Mouse (Mus musculus) right cerebral cortex, postnatal 4 days (tissue): ENCODE measurements around the gene Gm14085.
A peak's percentile ranks its signal among the peaks of the same experiment; 100 is the strongest.

Experiments used
- DNase-seq: peaks from one replicate; pipeline ENCODE4 v3.0.0-alpha.2; 2022

Gene Gm14085

GRCm38 (mm10) chr2:122562251-122562650, 77.5 kb downstream of the Gm14085 start:
- DNase-seq = no peak

- DNase-seq = peak; percentile 74
These were observed 84.7 kb downstream of the Gm14085 start for GRCm38 (mm10) chr2:122569439-122569838.

DNA sequence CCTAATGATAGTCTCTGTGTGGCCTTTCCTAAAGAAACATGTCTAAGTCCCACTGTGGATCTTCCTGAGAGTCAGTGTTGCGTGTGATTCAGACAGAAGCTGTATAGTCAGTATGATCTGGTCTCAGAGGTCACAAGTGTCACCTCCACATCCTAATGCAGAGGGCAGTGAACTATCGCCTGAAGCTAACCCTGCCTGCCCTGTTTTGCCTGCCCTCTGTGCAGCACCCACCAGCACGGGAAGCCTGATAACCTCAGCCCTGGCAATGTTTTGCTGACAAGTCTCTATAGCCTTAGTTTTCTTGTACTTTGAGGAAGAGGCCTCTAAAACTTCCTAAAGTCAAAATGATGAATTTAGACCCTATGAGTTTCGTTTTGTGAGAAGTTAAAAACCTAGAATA, 85.7 kb downstream of the Gm14085 start:
- no peak for DNase-seq

- DNase-seq = no peak
These were observed 86.6 kb downstream of the Gm14085 start for GRCm38 (mm10) chr2:122571326-122571725.

DNA sequence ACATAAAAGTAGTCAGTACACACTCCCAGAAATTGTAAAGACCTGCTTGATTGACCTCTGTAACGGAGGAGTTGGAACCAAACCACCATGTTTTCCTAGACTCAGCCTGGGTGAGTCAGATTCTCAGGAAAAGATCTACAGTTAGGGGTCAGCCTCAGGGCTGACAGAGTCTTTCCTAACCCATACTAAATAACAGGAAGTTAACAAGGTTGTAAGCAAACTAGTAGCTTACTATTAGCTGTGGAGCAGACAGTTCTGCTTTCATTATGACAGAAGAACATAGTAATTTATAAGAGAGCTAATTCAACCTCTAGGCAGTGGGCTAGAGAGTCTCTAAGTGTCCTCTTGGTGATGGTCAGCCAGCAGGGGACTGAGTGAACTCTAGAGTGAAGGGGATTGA, 87.7 kb downstream of the Gm14085 start:
- no peak for DNase-seq

DNA sequence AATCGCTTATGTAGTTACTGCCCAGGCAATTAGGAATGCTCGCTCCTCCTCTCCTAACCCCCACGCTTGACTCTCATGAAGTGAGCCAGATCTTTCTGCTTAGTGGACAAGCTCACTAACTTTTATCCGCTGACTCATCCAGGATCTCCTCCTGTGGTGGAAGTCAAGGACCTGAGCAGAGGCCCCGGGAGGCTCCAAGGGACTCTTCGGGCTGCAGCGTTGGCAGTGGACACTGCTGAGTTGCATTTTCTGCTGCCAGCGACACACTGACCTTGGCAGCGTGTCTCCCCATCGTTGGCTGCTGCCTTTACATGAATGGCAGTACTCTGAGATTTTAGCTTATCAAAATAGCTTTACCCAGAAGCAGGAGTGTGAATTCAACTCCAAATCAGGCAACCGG, 90.7 kb downstream of the Gm14085 start:
- DNase-seq = no peak

DNA sequence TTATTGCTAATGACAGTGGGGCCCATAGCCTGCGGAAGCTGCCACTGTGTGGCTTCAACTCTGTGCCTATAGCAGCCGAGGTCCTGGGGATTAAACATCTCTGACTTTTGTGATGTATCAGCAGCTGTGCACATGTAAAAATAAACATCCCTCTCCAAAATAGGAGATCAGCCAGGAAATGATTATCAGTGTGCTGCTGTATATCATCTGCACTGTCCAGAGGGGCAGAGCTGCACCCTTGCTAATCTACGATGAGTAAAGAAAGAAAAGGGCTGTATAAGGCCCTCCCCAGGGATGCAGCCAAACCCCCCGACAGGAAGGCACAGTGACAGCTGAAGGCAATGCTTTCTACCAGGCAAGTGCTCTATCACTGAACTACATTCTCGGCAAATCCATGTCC, 91.6 kb downstream of the Gm14085 start:
- no peak for DNase-seq

DNA sequence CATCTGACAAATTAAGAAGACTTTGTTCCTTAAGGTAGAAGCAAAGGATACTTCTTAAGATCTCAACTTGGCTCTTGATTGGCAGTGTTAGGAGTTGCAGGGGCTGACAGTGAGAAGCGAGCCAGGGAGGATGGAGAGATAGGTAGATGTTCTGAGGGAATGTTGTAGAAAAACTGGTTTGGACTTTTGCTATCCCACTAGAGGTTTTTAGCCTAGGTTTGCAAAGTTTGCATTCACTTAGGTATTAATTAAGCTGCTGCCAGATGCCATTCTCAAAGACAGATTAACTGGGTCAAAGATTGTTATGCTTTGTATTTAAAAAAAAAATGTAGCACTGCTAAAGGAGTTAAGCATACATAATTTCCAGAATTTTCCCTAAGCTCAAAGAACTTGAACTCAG, 92.6 kb downstream of the Gm14085 start:
- DNase-seq = no peak
